Mouse (Mus musculus): Measurements from ENCODE around the gene Gm597. TPM values are rescaled to one million over a fixed set of nuclear protein-coding genes. Genes with fewer than 3 reads are reported as not detected.

The Gm597 gene
- polyA plus RNA-seq (2017; shearing (Covaris generic)): not detected

DNA sequence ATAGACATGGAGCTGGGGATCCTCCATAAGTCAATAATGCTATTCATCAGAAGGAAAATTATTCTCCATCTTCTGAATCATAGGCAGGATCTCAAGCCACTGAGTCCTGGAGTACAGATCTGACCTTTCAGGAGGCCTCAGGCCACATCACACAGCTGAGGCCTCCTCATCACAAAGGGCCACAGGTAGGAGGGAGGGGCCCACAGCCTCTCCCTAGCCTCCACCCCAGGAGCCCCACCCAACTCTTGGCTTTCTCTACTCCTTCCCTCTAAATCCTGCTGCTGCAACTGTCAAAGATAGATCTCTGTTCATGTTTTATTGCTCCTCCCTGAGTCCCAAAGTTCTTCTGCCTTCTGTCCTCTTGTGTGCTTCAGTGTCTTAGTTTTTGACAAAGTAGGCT is at the start of gene Gm597:
TSS of gene Gm597 (minus strand) at position 101 of the 400 bp plus-strand sequence.

